Mouse (Mus musculus) c-Kit-negative CD71-positive TER-119-positive erythroid progenitor cells, embryonic 14.5 days (primary cell): ENCODE results near the gene Shc4.

ENCODE experiments used
- DNase-seq: peaks from one replicate; pipeline ENCODE4 v3.0.0-alpha.2; 2013; ENCODE audit warnings: low read depth, low spot score

Shc4 gene

GRCm38 (mm10) chr2:125685441-125686150 is 38.4 kb downstream of the Shc4 start:
- no peak for DNase-seq

GRCm38 (mm10) chr2:125684559-125685440 is 39.1 kb downstream of the Shc4 start:
- no peak for DNase-seq

- DNase-seq, result no peak
These were observed 40.1 kb downstream of the Shc4 start for GRCm38 (mm10) chr2:125683895-125684294.

- DNase-seq, result no peak
These were observed 42.1 kb downstream of the Shc4 start for GRCm38 (mm10) chr2:125681811-125682210.

GRCm38 (mm10) chr2:125672957-125673631 is 50.9 kb downstream of the Shc4 start, which contains the start of gene Eid1:
TSS of gene Eid1 (plus strand) at chr2:125673095.
- DNase-seq, result peak; percentile 56

- DNase-seq, result no peak
These were observed 51.4 kb downstream of the Shc4 start for GRCm38 (mm10) chr2:125672568-125672956.

- no peak for DNase-seq
These were observed 53.1 kb downstream of the Shc4 start for GRCm38 (mm10) chr2:125670846-125671245.

- DNase-seq, result no peak
These were observed 56.2 kb downstream of the Shc4 start for GRCm38 (mm10) chr2:125667721-125668120.

GRCm38 (mm10) chr2:125667184-125667583 is 56.8 kb downstream of the Shc4 start:
- DNase-seq, result no peak

GRCm38 (mm10) chr2:125666668-125667067 is 57.3 kb downstream of the Shc4 start:
- no peak for DNase-seq

- no peak for DNase-seq
These were observed 58.0 kb downstream of the Shc4 start for GRCm38 (mm10) chr2:125665909-125666308.

GRCm38 (mm10) chr2:125665213-125665612 is 58.7 kb downstream of the Shc4 start:
- no peak for DNase-seq

- DNase-seq, result no peak
These were observed 61.4 kb downstream of the Shc4 start for GRCm38 (mm10) chr2:125662517-125662916.

GRCm38 (mm10) chr2:125661156-125661555 is 62.8 kb downstream of the Shc4 start:
- no peak for DNase-seq

- no peak for DNase-seq
These were observed 63.3 kb downstream of the Shc4 start for GRCm38 (mm10) chr2:125660537-125661130.

GRCm38 (mm10) chr2:125659823-125660536 is 64.0 kb downstream of the Shc4 start:
- DNase-seq, result peak; percentile 55

GRCm38 (mm10) chr2:125655391-125655790 is 68.6 kb downstream of the Shc4 start:
- DNase-seq, result no peak

GRCm38 (mm10) chr2:125653286-125653685 is 70.7 kb downstream of the Shc4 start:
- no peak for DNase-seq

GRCm38 (mm10) chr2:125651563-125651962 is 72.4 kb downstream of the Shc4 start:
- no peak for DNase-seq

- no peak for DNase-seq
These were observed 73.1 kb downstream of the Shc4 start for GRCm38 (mm10) chr2:125650742-125651352.

GRCm38 (mm10) chr2:125650038-125650437 is 73.9 kb downstream of the Shc4 start:
- DNase-seq, result no peak
